Mouse (Mus musculus): Measurements from ENCODE around the gene Mlx.

The Mlx gene

DNA sequence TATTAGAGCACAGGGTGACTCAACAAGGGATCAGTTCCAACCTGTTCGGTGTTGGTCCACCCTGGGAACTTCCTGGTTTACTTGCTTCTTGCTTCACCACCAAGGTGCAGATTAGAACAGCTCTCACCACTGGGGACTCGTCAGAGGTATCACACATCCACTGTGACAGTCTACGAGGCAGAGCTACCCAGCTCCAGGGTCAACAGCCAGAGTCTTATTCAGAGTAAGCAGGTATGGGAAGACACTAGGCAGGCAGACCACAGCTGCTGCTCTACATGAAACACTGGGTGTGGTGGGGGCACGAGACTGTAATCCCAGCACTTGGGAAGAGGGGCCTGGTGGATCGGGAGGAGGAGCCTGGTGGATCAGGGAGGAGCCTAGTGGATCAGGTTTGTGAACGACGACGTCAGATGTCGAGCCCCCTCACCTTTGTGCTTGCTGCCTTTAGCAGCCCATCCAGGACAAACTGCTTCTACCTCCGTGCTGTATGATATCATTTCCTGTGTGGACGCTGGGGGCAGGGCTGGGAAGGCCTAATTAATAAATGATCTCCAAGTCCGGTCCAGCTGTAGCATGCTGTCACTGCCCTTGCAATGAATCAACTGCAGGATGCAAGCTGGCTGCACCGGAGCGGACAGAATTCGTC is 51.6 kb downstream of the Mlx start:
- no peak for DNase-seq (ENCODE audit: low spot score)

DNA sequence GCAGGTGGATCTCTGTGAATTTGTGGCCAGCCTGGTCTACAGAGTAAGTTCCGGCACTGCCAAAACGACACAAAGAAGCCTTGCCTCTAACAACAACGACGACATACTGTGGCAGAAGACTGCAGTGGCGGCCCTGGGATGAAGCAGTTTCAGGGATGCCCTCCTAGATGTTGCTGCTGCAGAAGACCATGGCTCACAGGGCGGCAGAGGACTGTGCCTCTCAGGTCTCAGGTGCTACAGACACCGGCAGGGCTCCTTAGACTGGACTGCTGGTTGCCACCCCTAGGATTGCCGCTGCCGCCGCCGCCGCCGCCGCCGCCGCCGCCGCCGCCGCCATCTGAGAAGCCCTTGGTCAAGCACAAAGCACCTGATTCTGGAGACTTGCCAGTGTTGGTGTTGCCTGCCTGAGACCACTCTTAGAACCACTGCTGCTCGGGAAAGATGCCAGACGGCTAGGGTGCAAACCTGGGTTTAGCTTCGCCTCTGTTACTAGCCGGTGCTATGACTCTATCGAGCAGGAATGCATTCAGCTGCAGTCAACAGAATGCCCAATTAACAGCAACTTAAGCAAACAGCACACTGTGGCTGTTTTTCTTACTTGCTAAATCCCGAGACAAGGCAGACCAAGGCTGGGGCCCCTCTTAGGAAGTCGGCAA is 53.2 kb downstream of the Mlx start:
- no peak for DNase-seq (ENCODE audit: low spot score)

DNA sequence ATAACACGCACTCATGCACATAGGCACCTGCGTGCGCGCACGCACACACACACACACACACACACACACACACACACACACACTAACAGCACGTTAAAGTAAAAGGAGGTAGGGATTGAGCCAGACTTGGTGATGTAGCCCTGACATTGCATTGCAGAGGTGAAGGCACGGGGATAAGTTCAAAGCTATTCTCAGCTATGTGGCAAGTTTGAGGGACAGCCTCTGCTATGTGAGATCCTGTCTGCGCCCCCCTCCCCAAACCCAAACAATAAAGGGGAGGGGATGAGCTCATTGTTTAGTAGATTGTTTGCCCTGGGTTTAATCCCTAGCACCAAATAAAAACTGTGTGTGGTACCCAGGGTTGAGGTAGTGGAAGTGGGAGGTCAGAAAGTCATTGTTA is 54.0 kb downstream of the Mlx start:
- DNase-seq (ENCODE audit: low spot score): no peak
